Mouse (Mus musculus) cerebellum, postnatal 25 days (tissue): ENCODE results near the gene Gm7257.

Source experiments
- DNase-seq, 2 experiments: peaks; one replicate each; pipeline ENCODE4 v3.0.0; 2021; ENCODE audit warnings: mixed read lengths in 2 of 2

Gene Gm7257

DNA sequence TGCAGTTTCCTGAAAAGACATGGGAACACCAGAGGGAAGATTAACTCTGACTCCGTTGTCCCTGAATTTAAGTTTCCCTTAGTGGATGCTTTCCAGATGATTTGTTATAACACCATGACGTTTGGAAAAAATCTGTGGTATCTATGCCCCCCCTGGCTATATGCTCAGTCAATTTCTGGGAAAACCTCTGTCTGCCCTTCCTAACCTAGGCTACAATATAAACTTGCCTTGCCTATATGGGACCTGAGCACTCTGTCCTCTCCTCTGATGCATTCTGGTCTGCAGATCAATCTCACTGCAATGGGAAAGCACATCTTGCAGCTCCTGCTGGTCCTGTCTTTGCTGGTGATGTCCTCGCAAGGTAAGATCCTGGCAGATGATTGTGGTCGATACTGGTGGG, at the start of gene Gm7257:
Gene Gm7257 (plus strand): TSS at position 301 of the 400 bp plus-strand sequence.
- DNase-seq, result no peak

DNA sequence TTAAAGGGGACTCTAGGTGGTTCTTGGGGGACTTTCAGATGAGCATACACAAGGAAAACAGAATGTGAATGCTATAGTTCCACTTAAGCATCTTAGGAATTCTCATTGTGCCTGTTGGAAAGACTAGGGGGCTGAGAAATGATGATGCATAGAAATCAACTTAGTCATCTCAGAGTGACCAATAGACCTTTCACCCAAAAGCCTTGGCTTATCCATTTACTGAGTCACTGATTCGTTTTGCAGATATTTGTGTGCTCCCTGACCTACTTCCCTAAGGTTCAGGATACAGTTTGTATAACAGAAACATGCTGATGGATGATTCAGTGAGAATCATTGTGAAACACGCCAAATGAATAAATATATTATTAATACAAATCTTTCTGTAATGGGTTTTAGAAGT, 28.7 kb upstream of the Gm7257 start:
- DNase-seq, result no peak

DNA sequence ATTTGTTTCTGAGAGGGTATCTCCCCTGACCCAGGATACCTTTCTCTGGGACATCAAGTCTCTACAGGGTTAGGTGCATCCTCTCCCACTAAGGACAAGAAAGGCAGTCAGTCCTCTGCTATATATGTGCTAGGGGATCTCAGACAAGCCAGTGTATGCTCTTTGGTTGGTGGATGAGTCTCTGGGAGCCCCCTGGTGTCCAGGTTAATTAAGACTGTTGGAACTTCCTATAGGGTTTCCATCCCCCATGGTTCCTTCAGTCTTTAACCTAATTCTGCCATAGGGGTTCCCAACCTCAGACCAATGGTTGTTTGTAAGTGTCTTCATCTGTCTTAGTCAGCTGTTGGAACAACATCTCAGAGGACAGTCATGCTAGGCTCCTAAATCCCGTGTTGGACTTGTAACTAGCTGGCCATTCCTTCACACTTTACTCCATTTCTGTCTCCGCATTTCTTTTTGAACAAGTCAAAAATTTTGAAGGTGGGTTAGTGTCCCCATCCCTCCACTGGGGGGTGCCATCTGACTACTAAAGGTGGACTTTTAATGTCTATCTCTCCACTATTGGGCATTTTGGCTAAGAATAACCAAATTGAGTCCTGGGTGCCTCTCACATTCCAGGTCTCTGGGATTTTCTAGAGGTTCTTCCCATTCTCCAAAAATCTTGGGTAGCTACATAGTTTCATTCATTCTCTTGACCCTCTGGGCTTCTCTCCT, 3.5 kb downstream of the Gm7257 start:
- DNase-seq, result no peak

DNA sequence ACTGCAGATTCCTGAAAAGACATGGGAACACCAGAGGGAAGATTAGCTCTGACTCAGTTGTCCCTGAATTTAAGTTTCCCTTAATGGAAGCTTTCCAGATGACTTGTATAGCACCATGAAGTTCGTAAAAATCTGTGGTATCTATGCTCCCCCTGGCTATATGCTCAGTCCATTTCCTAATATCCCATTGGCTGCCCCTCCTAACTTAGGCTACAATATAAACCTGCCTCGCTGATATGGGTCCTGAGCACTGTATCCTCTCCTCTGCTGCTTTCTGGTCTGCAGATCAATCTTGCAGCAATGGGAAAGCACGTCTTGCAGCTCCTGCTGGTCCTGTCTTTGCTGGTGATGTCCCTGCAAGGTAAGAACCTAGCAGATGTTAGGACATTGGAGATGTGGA, 43.7 kb downstream of the Gm7257 start, which contains the start of gene Gm9513:
Gene Gm9513 (plus strand): TSS at position 301 of the 400 bp plus-strand sequence.
- no peak for DNase-seq
